ENCODE assay signal across 17 mouse cellular contexts in the genomic region with DNA sequence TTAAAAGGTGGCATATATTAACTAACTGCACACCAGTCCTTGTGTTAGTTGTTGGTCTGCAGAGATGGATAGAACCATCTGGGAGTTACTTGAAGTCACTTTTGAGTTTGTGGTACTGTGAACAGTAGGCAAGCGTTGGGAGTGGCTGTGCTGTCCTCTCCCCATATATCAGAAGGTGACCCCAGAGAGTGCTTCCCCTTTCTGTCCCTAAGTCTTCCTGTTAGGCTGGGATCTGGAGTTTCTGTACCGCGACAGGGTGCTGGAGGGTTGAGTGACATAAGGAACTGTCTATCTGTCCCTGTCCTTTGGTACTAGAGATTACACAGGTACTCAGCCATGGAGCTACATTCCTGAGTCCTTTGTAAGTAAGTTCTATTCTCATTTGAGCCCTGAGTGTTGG.
"Had no signal": no experiment of that assay in that cellular context is flagged by ENCODE, and none has a peak within 500 bp of the region (broad histone marks: within the 10 kb centered on the region; RNA-seq: fewer than 3 reads in every experiment).

No protein-coding gene starts in this region.

- H3K4me3 ChIP-seq: kidney, embryonic 15.5 days; limb, embryonic 10.5 days; limb, embryonic 13.5 days; liver, embryonic 12.5 days; liver, embryonic 15.5 days had no signal

- DNase-seq: kidney, adult 11 months; kidney, adult 8-10 months; kidney, postnatal 10 days; kidney, postnatal 4 days; liver; lung, adult 18-20 months; lung, postnatal 14 days; lung, postnatal 4 days; midbrain, embryonic 14.5 days; thymus, adult 18-20 months; thymus, postnatal 14 days; thymus, postnatal 4 days had no signal

- H3K27ac ChIP-seq: kidney, embryonic 15.5 days; limb, embryonic 10.5 days; limb, embryonic 13.5 days; liver, embryonic 12.5 days; liver, embryonic 15.5 days had no signal

- ATAC-seq: liver, embryonic 12.5 days had no signal
